Mouse (Mus musculus) kidney, embryonic 16.5 days (tissue): Measurements from ENCODE around the gene Mrpl23. TPM values are rescaled to one million over a fixed set of nuclear protein-coding genes. Genes with fewer than 3 reads are reported as not detected.

ENCODE experiments used
- ATAC-seq: fragments of 200-750 bp; cut with Nextera tagmentation; 2 replicates; pipeline ENCODE4 v1.8.0; 2017; ENCODE audit warnings: moderate TSS enrichment; ENCODE audit not compliant: low FRiP score, low TSS enrichment
- H3K27ac ChIP-seq: fragments of 300-500 bp; sonication (generic); 2 replicates; pipeline ENCODE4 v1.5.1; 2014; ENCODE audit warnings: low read length
- H3K27me3 ChIP-seq: fragments of 300-500 bp; sonication (generic); 2 replicates; pipeline ENCODE4 v1.6.1; 2014; ENCODE audit warnings: low read length, control low read depth, mixed read lengths; ENCODE audit not compliant: insufficient read depth
- H3K36me3 ChIP-seq: fragments of 300-500 bp; sonication (generic); 2 replicates; pipeline ENCODE4 v1.6.1; 2014; ENCODE audit warnings: low read length, control low read depth, mixed read lengths; ENCODE audit not compliant: insufficient read depth
- H3K4me1 ChIP-seq: fragments of 300-500 bp; sonication (generic); 2 replicates; pipeline ENCODE4 v1.6.1; 2014; ENCODE audit warnings: low read length, control low read depth, mixed read lengths; ENCODE audit not compliant: insufficient read depth
- H3K4me2 ChIP-seq: fragments of 300-500 bp; sonication (generic); replicated peaks from 2 replicates; pipeline ENCODE4 v1.6.1; 2014; ENCODE audit warnings: low read depth, low read length
- H3K4me3 ChIP-seq: fragments of 300-500 bp; sonication (generic); 2 replicates; pipeline ENCODE4 v1.5.1; 2014; ENCODE audit warnings: mild to moderate bottlenecking, low read length
- H3K9ac ChIP-seq: fragments of 300-500 bp; sonication (generic); replicated peaks from 2 replicates; pipeline ENCODE4 v1.6.1; 2014; ENCODE audit warnings: low read length
- H3K9me3 ChIP-seq: fragments of 300-500 bp; sonication (generic); 2 replicates; pipeline ENCODE4 v1.6.1; 2016; ENCODE audit warnings: low read length, control low read depth
- WGBS: fragments of 180-500 bp; shearing (Covaris S2); extraction: QIAGEN DNeasy Blood & Tissue Kit; methylation state at CpG from one replicate; pipeline ENCODE4 v1.1.7; 2014; 5-methylcytosine and 5-hydroxymethylcytosine counted together
- polyA plus RNA-seq: library from polyadenylated mRNA; unstranded; fragments of >200 nt; fragmentation: Nextera tagmentation; extraction: Ambion mirVana; gene quantifications from 2 replicates; pipeline ENCODE4 v1.2.1, GENCODE M21; 2015

The Mrpl23 gene
- polyA plus RNA-seq, 1 experiment from 2014 or later, result 24.6 TPM

- Histone ChIP-seq H3K4me3 (peak overlapping the region; percentile 73), H3K9me3 (no peaks in the 10 kb centered on the region), H3K4me1 (peaks cover 43% of the 10 kb centered on the region), H3K9ac (peak overlapping the region; percentile 94), H3K27ac (peak overlapping the region; percentile 97), H3K36me3 (peaks cover 4% of the 10 kb centered on the region; the same call in 1 of the 2 replicates), H3K27me3 (no peaks in the 10 kb centered on the region), H3K4me2 (peak overlapping the region; percentile 81)
- WGBS, result 1% methylated on average over 43 of the region's 44 CpGs
- peak; percentile 85 for ATAC-seq
These were observed 771 bp downstream of the Mrpl23 start for GRCm38 (mm10) chr7:142533059-142533855.

GRCm38 (mm10) chr7:142535116-142535515, 2.6 kb downstream of the Mrpl23 start:
- peaks cover 61% of the 10 kb centered on the region for H3K4me1 ChIP-seq
- no peak for ATAC-seq
- H3K9ac ChIP-seq, result peak overlapping the region; percentile 28
- no peaks in the 10 kb centered on the region for H3K27me3 ChIP-seq
- H3K36me3 ChIP-seq, result peaks cover 4% of the 10 kb centered on the region; the same call in 1 of the 2 replicates
- no peak overlapping the region for H3K4me3 ChIP-seq
- H3K4me2 ChIP-seq, result no peak overlapping the region
- H3K27ac ChIP-seq, result peak overlapping the region; percentile 97
- 66% methylated on average over 4 of the region's 4 CpGs for WGBS
- no peaks in the 10 kb centered on the region for H3K9me3 ChIP-seq

GRCm38 (mm10) chr7:142535832-142536231, 3.3 kb downstream of the Mrpl23 start:
- H3K27me3 ChIP-seq, result no peaks in the 10 kb centered on the region
- H3K4me2 ChIP-seq, result no peak overlapping the region
- peaks cover 65% of the 10 kb centered on the region for H3K4me1 ChIP-seq
- H3K36me3 ChIP-seq, result peaks cover 4% of the 10 kb centered on the region; the same call in 1 of the 2 replicates
- H3K4me3 ChIP-seq, result no peak overlapping the region
- H3K9me3 ChIP-seq, result no peaks in the 10 kb centered on the region
- no peak for ATAC-seq
- peak overlapping the region; percentile 97 for H3K27ac ChIP-seq
- 94% methylated on average over 5 of the region's 5 CpGs for WGBS
- peak overlapping the region; percentile 3 for H3K9ac ChIP-seq

- Histone ChIP-seq H3K4me1 (peaks cover 70% of the 10 kb centered on the region), H3K27ac (peak overlapping the region; percentile 66)
- ATAC-seq, result no peak
These were observed 4.7 kb downstream of the Mrpl23 start for GRCm38 (mm10) chr7:142537181-142537580.

GRCm38 (mm10) chr7:142537879-142538278, 5.4 kb downstream of the Mrpl23 start:
- Histone ChIP-seq H3K9me3 (no peaks in the 10 kb centered on the region), H3K4me1 (peaks cover 71% of the 10 kb centered on the region), H3K36me3 (peaks cover 4% of the 10 kb centered on the region; the same call in 1 of the 2 replicates), H3K27ac (peak overlapping the region; percentile 91), H3K27me3 (no peaks in the 10 kb centered on the region), H3K4me3 (no peak overlapping the region), H3K4me2 (no peak overlapping the region), H3K9ac (peak overlapping the region; percentile 56; the same call in 1 of the 2 replicates)
- peak; percentile 53 for ATAC-seq
- WGBS, result 10% methylated on average over 6 of the region's 6 CpGs

More at GRCm38 (mm10) chr7:142537181-142537580, 4.7 kb downstream of the Mrpl23 start:
- no peaks in the 10 kb centered on the region for H3K27me3 ChIP-seq
- no peak overlapping the region for H3K4me2 ChIP-seq
- H3K9ac ChIP-seq, result no peak overlapping the region
- H3K4me3 ChIP-seq, result no peak overlapping the region
- no peaks in the 10 kb centered on the region for H3K9me3 ChIP-seq
- WGBS, result 59% methylated on average over 5 of the region's 5 CpGs
- H3K36me3 ChIP-seq, result peaks cover 4% of the 10 kb centered on the region; the same call in 1 of the 2 replicates

GRCm38 (mm10) chr7:142538291-142538690, 5.8 kb downstream of the Mrpl23 start:
- Histone ChIP-seq H3K4me2 (no peak overlapping the region), H3K9ac (peak overlapping the region; percentile 56)
- WGBS, result 27% methylated on average over 4 of the region's 4 CpGs

GRCm38 (mm10) chr7:142538766-142539165, 6.3 kb downstream of the Mrpl23 start:
- H3K4me3 ChIP-seq, result no peak overlapping the region
- H3K36me3 ChIP-seq, result peaks cover 4% of the 10 kb centered on the region; the same call in 1 of the 2 replicates
- H3K9me3 ChIP-seq, result no peaks in the 10 kb centered on the region
- 24% methylated on average over 6 of the region's 6 CpGs for WGBS
- H3K4me2 ChIP-seq, result no peak overlapping the region
- H3K9ac ChIP-seq, result peak overlapping the region; percentile 56
- peaks cover 72% of the 10 kb centered on the region for H3K4me1 ChIP-seq
- no peak for ATAC-seq
- no peaks in the 10 kb centered on the region for H3K27me3 ChIP-seq
- H3K27ac ChIP-seq, result peak overlapping the region; percentile 91

More at GRCm38 (mm10) chr7:142538291-142538690, 5.8 kb downstream of the Mrpl23 start:
- peaks cover 4% of the 10 kb centered on the region; the same call in 1 of the 2 replicates for H3K36me3 ChIP-seq
- H3K27ac ChIP-seq, result peak overlapping the region; percentile 91
- H3K9me3 ChIP-seq, result no peaks in the 10 kb centered on the region
- H3K27me3 ChIP-seq, result no peaks in the 10 kb centered on the region
- H3K4me1 ChIP-seq, result peaks cover 72% of the 10 kb centered on the region
- no peak for ATAC-seq
- H3K4me3 ChIP-seq, result no peak overlapping the region

GRCm38 (mm10) chr7:142539828-142540227, 7.3 kb downstream of the Mrpl23 start:
- Histone ChIP-seq H3K4me1 (peaks cover 62% of the 10 kb centered on the region), H3K36me3 (peaks cover 4% of the 10 kb centered on the region; the same call in 1 of the 2 replicates), H3K27ac (peak overlapping the region; percentile 91), H3K9me3 (no peaks in the 10 kb centered on the region), H3K4me3 (no peak overlapping the region), H3K4me2 (no peak overlapping the region), H3K9ac (no peak overlapping the region; the same call in 1 of the 2 replicates), H3K27me3 (no peaks in the 10 kb centered on the region)
- no peak for ATAC-seq
- WGBS, result 29% methylated on average over 8 of the region's 8 CpGs

- Histone ChIP-seq H3K4me2 (no peak overlapping the region), H3K36me3 (no peaks in the 10 kb centered on the region), H3K4me1 (peaks cover 58% of the 10 kb centered on the region), H3K9ac (peak overlapping the region; percentile 54), H3K27ac (peak overlapping the region; percentile 90), H3K27me3 (no peaks in the 10 kb centered on the region), H3K9me3 (no peaks in the 10 kb centered on the region), H3K4me3 (no peak overlapping the region)
- WGBS, result 4% methylated on average over 11 of the region's 11 CpGs
- peak; percentile 84 for ATAC-seq
These were observed 10.4 kb downstream of the Mrpl23 start for GRCm38 (mm10) chr7:142542771-142543303.
